Mouse (Mus musculus): ENCODE measurements around the gene Ptprd. TPM values are rescaled to one million over a fixed set of nuclear protein-coding genes. Genes with fewer than 3 reads are reported as not detected.
A peak's percentile ranks its signal among the peaks of the same experiment; 100 is the strongest.

The Ptprd gene
- polyA plus RNA-seq, 1 experiment from 2014 or later: 14.5 TPM

- Histone ChIP-seq H3K36me3 (ENCODE audit: insufficient read depth, low read length) (no peaks in the 10 kb centered on the region), H3K4me2 (ENCODE audit: low read length) (peak overlapping the region; percentile 78), H3K4me1 (replicated peaks; ENCODE audit: insufficient read depth, low read length) (no peaks in the 10 kb centered on the region), H3K27ac (no peak overlapping the region), H3K4me3 (replicated peaks; ENCODE audit: low read depth, low read length) (peak overlapping the region; percentile 41), H3K9me3 (replicated peaks; ENCODE audit: low read length) (no peaks in the 10 kb centered on the region), H3K27me3 (ENCODE audit: insufficient read depth, low read length) (peaks cover 15% of the 10 kb centered on the region; the same call in 1 of the 2 replicates), H3K9ac (ENCODE audit: low read depth, low read length) (no peak overlapping the region)
- ATAC-seq (replicated peaks; ENCODE audit: low FRiP score, low read depth) (no peak), DNase-seq (ENCODE audit: low spot score) (peak; percentile 1)
- TF ChIP-seq CTCF (IDR thresholded peaks at IDR 0.05; ENCODE audit: low read depth): no peak
- WGBS: 26% methylated on average over 9 of the region's 9 CpGs
Observed at GRCm38 (mm10) chr4:78210878-78211528, 758 bp downstream of the Ptprd start.

- Histone ChIP-seq H3K27ac (no peak overlapping the region), H3K27me3 (ENCODE audit: insufficient read depth, low read length) (no peaks in the 10 kb centered on the region), H3K4me2 (ENCODE audit: low read length) (no peak overlapping the region), H3K36me3 (ENCODE audit: insufficient read depth, low read length) (no peaks in the 10 kb centered on the region), H3K4me3 (replicated peaks; ENCODE audit: low read depth, low read length) (no peak overlapping the region), H3K9me3 (replicated peaks; ENCODE audit: low read length) (no peaks in the 10 kb centered on the region), H3K9ac (ENCODE audit: low read depth, low read length) (no peak overlapping the region), H3K4me1 (replicated peaks; ENCODE audit: insufficient read depth, low read length) (no peaks in the 10 kb centered on the region)
- no peak for ATAC-seq (replicated peaks; ENCODE audit: low FRiP score, low read depth)
- WGBS: 50% methylated on average over 3 of the region's 3 CpGs
- no peak for DNase-seq (ENCODE audit: low spot score)
- no peak for TF ChIP-seq CTCF (IDR thresholded peaks at IDR 0.05; ENCODE audit: low read depth)
Observed at GRCm38 (mm10) chr4:78205018-78205417, 6.7 kb downstream of the Ptprd start.

GRCm38 (mm10) chr4:78168447-78168846 is 43.3 kb downstream of the Ptprd start:
- TF ChIP-seq CTCF (IDR thresholded peaks at IDR 0.05; ENCODE audit: low read depth): no peak
- DNase-seq (ENCODE audit: low spot score) (no peak), ATAC-seq (replicated peaks; ENCODE audit: low FRiP score, low read depth) (no peak)
- Histone ChIP-seq H3K36me3 (ENCODE audit: insufficient read depth, low read length) (no peaks in the 10 kb centered on the region), H3K27ac (no peak overlapping the region), H3K27me3 (ENCODE audit: insufficient read depth, low read length) (no peaks in the 10 kb centered on the region), H3K4me2 (ENCODE audit: low read length) (no peak overlapping the region), H3K4me1 (replicated peaks; ENCODE audit: insufficient read depth, low read length) (no peaks in the 10 kb centered on the region), H3K9me3 (replicated peaks; ENCODE audit: low read length) (no peaks in the 10 kb centered on the region), H3K9ac (ENCODE audit: low read depth, low read length) (no peak overlapping the region), H3K4me3 (replicated peaks; ENCODE audit: low read depth, low read length) (no peak overlapping the region)
- 70% methylated on average over 1 of the region's 1 CpGs for WGBS

GRCm38 (mm10) chr4:78160451-78160850 is 51.3 kb downstream of the Ptprd start:
- Histone ChIP-seq H3K9me3 (replicated peaks; ENCODE audit: low read length) (no peaks in the 10 kb centered on the region), H3K9ac (ENCODE audit: low read depth, low read length) (no peak overlapping the region), H3K27ac (no peak overlapping the region), H3K4me1 (replicated peaks; ENCODE audit: insufficient read depth, low read length) (no peaks in the 10 kb centered on the region), H3K27me3 (ENCODE audit: insufficient read depth, low read length) (no peaks in the 10 kb centered on the region), H3K36me3 (ENCODE audit: insufficient read depth, low read length) (no peaks in the 10 kb centered on the region), H3K4me2 (ENCODE audit: low read length) (no peak overlapping the region), H3K4me3 (replicated peaks; ENCODE audit: low read depth, low read length) (no peak overlapping the region)
- TF ChIP-seq CTCF (IDR thresholded peaks at IDR 0.05; ENCODE audit: low read depth): no peak
- ATAC-seq (replicated peaks; ENCODE audit: low FRiP score, low read depth): no peak
- DNase-seq (ENCODE audit: low spot score): no peak
- 69% methylated on average over 3 of the region's 3 CpGs for WGBS

- Histone ChIP-seq H3K27me3 (ENCODE audit: insufficient read depth, low read length) (no peaks in the 10 kb centered on the region), H3K9me3 (replicated peaks; ENCODE audit: low read length) (no peaks in the 10 kb centered on the region), H3K9ac (ENCODE audit: low read depth, low read length) (no peak overlapping the region), H3K4me2 (ENCODE audit: low read length) (no peak overlapping the region), H3K27ac (no peak overlapping the region), H3K36me3 (ENCODE audit: insufficient read depth, low read length) (no peaks in the 10 kb centered on the region), H3K4me1 (replicated peaks; ENCODE audit: insufficient read depth, low read length) (no peaks in the 10 kb centered on the region), H3K4me3 (replicated peaks; ENCODE audit: low read depth, low read length) (no peak overlapping the region)
- ATAC-seq (replicated peaks; ENCODE audit: low FRiP score, low read depth): no peak
- WGBS: 27% methylated on average over 1 of the region's 1 CpGs
- TF ChIP-seq CTCF (IDR thresholded peaks at IDR 0.05; ENCODE audit: low read depth): no peak
- DNase-seq (ENCODE audit: low spot score): peak; percentile 6
Observed at GRCm38 (mm10) chr4:78150561-78150960, 61.2 kb downstream of the Ptprd start.

- 68% methylated on average over 1 of the region's 1 CpGs for WGBS
- Histone ChIP-seq H3K27me3 (ENCODE audit: insufficient read depth, low read length) (no peaks in the 10 kb centered on the region), H3K4me1 (replicated peaks; ENCODE audit: insufficient read depth, low read length) (no peaks in the 10 kb centered on the region), H3K4me3 (replicated peaks; ENCODE audit: low read depth, low read length) (no peak overlapping the region), H3K27ac (no peak overlapping the region), H3K9ac (ENCODE audit: low read depth, low read length) (no peak overlapping the region), H3K4me2 (ENCODE audit: low read length) (no peak overlapping the region), H3K9me3 (replicated peaks; ENCODE audit: low read length) (no peaks in the 10 kb centered on the region), H3K36me3 (ENCODE audit: insufficient read depth, low read length) (no peaks in the 10 kb centered on the region)
- no peak for TF ChIP-seq CTCF (IDR thresholded peaks at IDR 0.05; ENCODE audit: low read depth)
- no peak for ATAC-seq (replicated peaks; ENCODE audit: low FRiP score, low read depth)
- no peak for DNase-seq (ENCODE audit: low spot score)
Observed at GRCm38 (mm10) chr4:78142767-78143148, 69.0 kb downstream of the Ptprd start.
